Mouse (Mus musculus): ENCODE measurements around the gene Caln1. TPM values are rescaled to one million over a fixed set of nuclear protein-coding genes. Genes with fewer than 3 reads are reported as not detected.

Caln1 gene
- polyA plus RNA-seq, 1 experiment from 2014 or later: 26.7 TPM

GRCm38 (mm10) chr5:130672588-130672987 is 303.3 kb downstream of the Caln1 start:
- H3K27me3 ChIP-seq (replicated peaks): no peaks in the 10 kb centered on the region
- no peaks in the 10 kb centered on the region for H3K9me3 ChIP-seq
- no peaks in the 10 kb centered on the region for H3K36me3 ChIP-seq (replicated peaks)
- H3K4me3 ChIP-seq: no peak overlapping the region
- WGBS: 46% methylated on average over 3 of the region's 3 CpGs
- no peaks in the 10 kb centered on the region for H3K4me1 ChIP-seq
- no peak overlapping the region for H3K27ac ChIP-seq
- no peak overlapping the region for H3K9ac ChIP-seq
- ATAC-seq (replicated peaks): no peak
- no peak overlapping the region for H3K4me2 ChIP-seq

GRCm38 (mm10) chr5:130673092-130673491 is 303.8 kb downstream of the Caln1 start:
- H3K36me3 ChIP-seq (replicated peaks): no peaks in the 10 kb centered on the region
- no peak overlapping the region for H3K4me2 ChIP-seq
- ATAC-seq (replicated peaks): no peak
- no peaks in the 10 kb centered on the region for H3K27me3 ChIP-seq (replicated peaks)
- no peaks in the 10 kb centered on the region for H3K9me3 ChIP-seq
- H3K9ac ChIP-seq: no peak overlapping the region
- 69% methylated on average over 3 of the region's 3 CpGs for WGBS
- no peak overlapping the region for H3K4me3 ChIP-seq
- no peaks in the 10 kb centered on the region for H3K4me1 ChIP-seq
- no peak overlapping the region for H3K27ac ChIP-seq

- no peak overlapping the region for H3K4me2 ChIP-seq
- H3K4me3 ChIP-seq: no peak overlapping the region
- ATAC-seq (replicated peaks): no peak
- no peaks in the 10 kb centered on the region for H3K27me3 ChIP-seq (replicated peaks)
- no peaks in the 10 kb centered on the region for H3K36me3 ChIP-seq (replicated peaks)
- H3K9ac ChIP-seq: no peak overlapping the region
- no peaks in the 10 kb centered on the region for H3K4me1 ChIP-seq
- H3K27ac ChIP-seq: no peak overlapping the region
- 87% methylated on average over 2 of the region's 2 CpGs for WGBS
- no peaks in the 10 kb centered on the region for H3K9me3 ChIP-seq
These were observed 308.6 kb downstream of the Caln1 start for GRCm38 (mm10) chr5:130677895-130678294.

- no peaks in the 10 kb centered on the region for H3K27me3 ChIP-seq (replicated peaks)
- H3K4me3 ChIP-seq: no peak overlapping the region
- H3K9ac ChIP-seq: no peak overlapping the region
- H3K27ac ChIP-seq: no peak overlapping the region
- no peaks in the 10 kb centered on the region for H3K9me3 ChIP-seq
- WGBS: 79% methylated on average over 5 of the region's 5 CpGs
- no peak for ATAC-seq (replicated peaks)
- H3K4me1 ChIP-seq: 0 out of 2 replicates have a peak, but pooled peaks cover 6% of the 10 kb centered on the region
- no peaks in the 10 kb centered on the region for H3K36me3 ChIP-seq (replicated peaks)
- no peak overlapping the region for H3K4me2 ChIP-seq
These were observed 316.8 kb downstream of the Caln1 start for GRCm38 (mm10) chr5:130685911-130686658.

GRCm38 (mm10) chr5:130688385-130689138 is 319.3 kb downstream of the Caln1 start:
- ATAC-seq (replicated peaks): no peak
- 39% methylated on average over 16 of the region's 16 CpGs for WGBS

GRCm38 (mm10) chr5:130691349-130691748 is 322.1 kb downstream of the Caln1 start:
- 71% methylated on average over 3 of the region's 3 CpGs for WGBS
- ATAC-seq (replicated peaks): no peak
- no peaks in the 10 kb centered on the region for H3K27me3 ChIP-seq (replicated peaks)
- H3K9me3 ChIP-seq: no peaks in the 10 kb centered on the region
- H3K4me3 ChIP-seq: no peak overlapping the region
- H3K9ac ChIP-seq: no peak overlapping the region
- 0 out of 2 replicates have a peak, but pooled peaks cover 6% of the 10 kb centered on the region for H3K4me1 ChIP-seq
- no peaks in the 10 kb centered on the region for H3K36me3 ChIP-seq (replicated peaks)
- no peak overlapping the region for H3K4me2 ChIP-seq
- no peak overlapping the region for H3K27ac ChIP-seq

More at GRCm38 (mm10) chr5:130688385-130689138, 319.3 kb downstream of the Caln1 start:
- H3K9ac ChIP-seq: no peak overlapping the region
- no peaks in the 10 kb centered on the region for H3K9me3 ChIP-seq
- H3K4me1 ChIP-seq: 0 out of 2 replicates have a peak, but pooled peaks cover 6% of the 10 kb centered on the region
- no peak overlapping the region for H3K4me2 ChIP-seq
- no peak overlapping the region for H3K4me3 ChIP-seq
- no peak overlapping the region for H3K27ac ChIP-seq
- H3K36me3 ChIP-seq (replicated peaks): no peaks in the 10 kb centered on the region
- no peaks in the 10 kb centered on the region for H3K27me3 ChIP-seq (replicated peaks)

GRCm38 (mm10) chr5:130699476-130699875 is 330.2 kb downstream of the Caln1 start:
- H3K4me2 ChIP-seq: no peak overlapping the region
- WGBS: 93% methylated on average over 4 of the region's 4 CpGs
- ATAC-seq (replicated peaks): no peak

GRCm38 (mm10) chr5:130701777-130702176 is 332.5 kb downstream of the Caln1 start:
- Histone ChIP-seq H3K4me3 (no peak overlapping the region), H3K27me3 (replicated peaks) (no peaks in the 10 kb centered on the region), H3K4me2 (no peak overlapping the region), H3K27ac (no peak overlapping the region), H3K9ac (no peak overlapping the region), H3K4me1 (no peaks in the 10 kb centered on the region), H3K9me3 (no peaks in the 10 kb centered on the region), H3K36me3 (replicated peaks) (no peaks in the 10 kb centered on the region)
- 80% methylated on average over 6 of the region's 6 CpGs for WGBS
- no peak for ATAC-seq (replicated peaks)

More at GRCm38 (mm10) chr5:130699476-130699875, 330.2 kb downstream of the Caln1 start:
- H3K4me3 ChIP-seq: no peak overlapping the region
- H3K4me1 ChIP-seq: no peaks in the 10 kb centered on the region
- no peaks in the 10 kb centered on the region for H3K9me3 ChIP-seq
- H3K36me3 ChIP-seq (replicated peaks): no peaks in the 10 kb centered on the region
- H3K27ac ChIP-seq: no peak overlapping the region
- no peak overlapping the region for H3K9ac ChIP-seq
- no peaks in the 10 kb centered on the region for H3K27me3 ChIP-seq (replicated peaks)

- Histone ChIP-seq H3K4me2 (no peak overlapping the region), H3K4me1 (no peaks in the 10 kb centered on the region), H3K9ac (no peak overlapping the region), H3K27me3 (replicated peaks) (no peaks in the 10 kb centered on the region), H3K36me3 (replicated peaks) (no peaks in the 10 kb centered on the region), H3K9me3 (no peaks in the 10 kb centered on the region), H3K27ac (no peak overlapping the region; the same call in 1 of the 2 replicates), H3K4me3 (no peak overlapping the region)
- WGBS: 73% methylated on average over 4 of the region's 4 CpGs
- no peak for ATAC-seq (replicated peaks)
These were observed 333.1 kb downstream of the Caln1 start for GRCm38 (mm10) chr5:130702361-130702760.

- Histone ChIP-seq H3K4me2 (no peak overlapping the region), H3K4me1 (no peaks in the 10 kb centered on the region), H3K36me3 (replicated peaks) (no peaks in the 10 kb centered on the region), H3K4me3 (no peak overlapping the region), H3K9ac (no peak overlapping the region), H3K9me3 (no peaks in the 10 kb centered on the region), H3K27me3 (replicated peaks) (no peaks in the 10 kb centered on the region), H3K27ac (no peak overlapping the region)
- WGBS: 78% methylated on average over 4 of the region's 4 CpGs
- ATAC-seq (replicated peaks): no peak
These were observed 335.6 kb downstream of the Caln1 start for GRCm38 (mm10) chr5:130704866-130705265.

GRCm38 (mm10) chr5:130706202-130706855 is 337.1 kb downstream of the Caln1 start:
- Histone ChIP-seq H3K4me1 (no peaks in the 10 kb centered on the region), H3K27me3 (replicated peaks) (no peaks in the 10 kb centered on the region), H3K36me3 (replicated peaks) (no peaks in the 10 kb centered on the region), H3K27ac (no peak overlapping the region), H3K4me3 (no peak overlapping the region), H3K9ac (no peak overlapping the region), H3K4me2 (no peak overlapping the region), H3K9me3 (no peaks in the 10 kb centered on the region)
- no peak for ATAC-seq (replicated peaks)
- 79% methylated on average over 6 of the region's 6 CpGs for WGBS

- H3K36me3 ChIP-seq (replicated peaks): no peaks in the 10 kb centered on the region
- ATAC-seq (replicated peaks): no peak
- H3K4me3 ChIP-seq: no peak overlapping the region
- H3K27me3 ChIP-seq (replicated peaks): no peaks in the 10 kb centered on the region
- no peaks in the 10 kb centered on the region for H3K9me3 ChIP-seq
- no peak overlapping the region for H3K27ac ChIP-seq
- H3K4me2 ChIP-seq: no peak overlapping the region
- no peak overlapping the region for H3K9ac ChIP-seq
- no peaks in the 10 kb centered on the region for H3K4me1 ChIP-seq
- WGBS: 82% methylated on average over 3 of the region's 3 CpGs
These were observed 338.5 kb downstream of the Caln1 start for GRCm38 (mm10) chr5:130707755-130708154.
